Mouse (Mus musculus) forebrain, embryonic 12.5 days (tissue): ENCODE data around the gene Hs6st1. TPM values are rescaled to one million over a fixed set of nuclear protein-coding genes. Genes with fewer than 3 reads are reported as not detected.

ENCODE experiments used
- ATAC-seq: fragments of 200-750 bp; cut with Nextera tagmentation; 2 replicates; pipeline ENCODE4 v1.8.0; 2017; ENCODE audit warnings: moderate TSS enrichment; ENCODE audit not compliant: low FRiP score
- H3K27ac ChIP-seq: fragments of 300-500 bp; sonication (generic); 2 replicates; pipeline ENCODE4 v1.5.1; 2016; ENCODE audit warnings: mild to moderate bottlenecking
- H3K27me3 ChIP-seq: fragments of 300-500 bp; sonication (generic); 2 replicates; pipeline ENCODE4 v1.6.1; 2016; ENCODE audit warnings: mild to moderate bottlenecking
- H3K36me3 ChIP-seq: fragments of 300-500 bp; sonication (generic); replicated peaks from 2 replicates; pipeline ENCODE4 v1.6.1; 2016; ENCODE audit warnings: mild to moderate bottlenecking
- H3K4me1 ChIP-seq: fragments of 300-500 bp; sonication (generic); 2 replicates; pipeline ENCODE4 v1.6.1; 2016
- H3K4me2 ChIP-seq: fragments of 300-500 bp; sonication (generic); 2 replicates; pipeline ENCODE4 v1.6.1; 2016; ENCODE audit warnings: mild to moderate bottlenecking, moderate library complexity
- H3K4me3 ChIP-seq: fragments of 300-500 bp; sonication (generic); replicated peaks from 2 replicates; pipeline ENCODE4 v1.5.1; 2016; ENCODE audit warnings: mild to moderate bottlenecking
- H3K9ac ChIP-seq: fragments of 300-500 bp; sonication (generic); 2 replicates; pipeline ENCODE4 v1.6.1; 2016; ENCODE audit warnings: mild to moderate bottlenecking
- H3K9me3 ChIP-seq: fragments of 300-500 bp; sonication (generic); 2 replicates; pipeline ENCODE4 v1.6.1; 2016
- WGBS: fragments of 180-500 bp; shearing (Covaris S2); methylation state at CpG from one replicate; pipeline ENCODE4 v1.1.7; 2016; 5-methylcytosine and 5-hydroxymethylcytosine counted together
- polyA plus RNA-seq: library from polyadenylated mRNA; unstranded; fragments of >200 nt; fragmentation: Nextera tagmentation; extraction: Ambion mirVana; gene quantifications from 2 replicates; pipeline ENCODE4 v1.2.1, GENCODE M21; 2016

The Hs6st1 gene
- polyA plus RNA-seq, 1 experiment from 2014 or later = 8.4 TPM

DNA sequence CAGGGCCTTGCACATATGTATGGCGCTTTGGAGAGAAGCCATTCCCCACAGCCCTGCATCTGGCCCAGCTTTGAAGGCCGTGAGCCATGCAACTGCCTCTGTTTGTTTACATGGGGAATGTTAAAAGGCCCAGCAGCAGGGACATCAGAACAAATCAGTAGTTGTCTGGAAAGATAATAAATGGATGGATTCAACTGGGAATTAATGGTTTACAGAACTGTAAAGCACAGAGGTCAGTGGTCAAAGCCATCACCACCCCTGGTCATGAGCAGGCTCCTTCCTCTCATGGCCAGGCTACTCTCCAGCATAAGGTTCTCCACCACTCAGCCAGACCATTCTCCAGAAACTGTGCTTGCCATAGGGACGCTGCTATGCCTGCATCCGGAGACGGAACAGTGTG lies 7.5 kb downstream of the Hs6st1 start:
- H3K36me3 ChIP-seq = peaks cover 15% of the 10 kb centered on the region
- peaks cover 66% of the 10 kb centered on the region for H3K4me1 ChIP-seq
- no peak overlapping the region for H3K9ac ChIP-seq
- no peaks in the 10 kb centered on the region for H3K9me3 ChIP-seq
- no peaks in the 10 kb centered on the region for H3K27me3 ChIP-seq
- H3K27ac ChIP-seq = no peak overlapping the region
- WGBS = 91% methylated on average over 5 of the region's 5 CpGs
- no peak for ATAC-seq
- no peak overlapping the region for H3K4me3 ChIP-seq
- H3K4me2 ChIP-seq = no peak overlapping the region

DNA sequence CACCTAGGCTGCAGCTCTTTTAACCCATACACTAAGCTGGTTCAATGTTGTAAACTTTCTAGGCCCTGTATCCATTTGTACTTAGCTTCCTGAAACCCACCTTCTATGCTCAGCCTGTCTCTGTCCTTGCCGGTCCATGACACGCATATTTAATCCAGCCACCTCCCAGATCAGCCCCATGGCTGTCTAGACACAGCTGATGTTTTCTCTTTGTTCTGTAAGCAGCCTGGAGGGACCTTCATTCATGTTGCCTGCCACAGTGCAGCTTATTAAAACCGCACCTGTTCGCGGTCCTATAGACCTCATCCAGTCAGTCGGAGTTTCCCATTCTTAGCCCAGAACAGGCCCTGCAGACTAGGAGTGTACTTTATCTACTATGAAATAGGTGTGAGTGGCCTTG lies 8.9 kb downstream of the Hs6st1 start:
- H3K27ac ChIP-seq = no peak overlapping the region
- peak; percentile 55; the same call in 1 of the 2 replicates for ATAC-seq
- 53% methylated on average over 6 of the region's 6 CpGs for WGBS
- H3K27me3 ChIP-seq = no peaks in the 10 kb centered on the region
- no peaks in the 10 kb centered on the region for H3K9me3 ChIP-seq
- H3K9ac ChIP-seq = no peak overlapping the region
- H3K36me3 ChIP-seq = peaks cover 23% of the 10 kb centered on the region
- peaks cover 55% of the 10 kb centered on the region for H3K4me1 ChIP-seq
- no peak overlapping the region for H3K4me3 ChIP-seq
- H3K4me2 ChIP-seq = no peak overlapping the region

DNA sequence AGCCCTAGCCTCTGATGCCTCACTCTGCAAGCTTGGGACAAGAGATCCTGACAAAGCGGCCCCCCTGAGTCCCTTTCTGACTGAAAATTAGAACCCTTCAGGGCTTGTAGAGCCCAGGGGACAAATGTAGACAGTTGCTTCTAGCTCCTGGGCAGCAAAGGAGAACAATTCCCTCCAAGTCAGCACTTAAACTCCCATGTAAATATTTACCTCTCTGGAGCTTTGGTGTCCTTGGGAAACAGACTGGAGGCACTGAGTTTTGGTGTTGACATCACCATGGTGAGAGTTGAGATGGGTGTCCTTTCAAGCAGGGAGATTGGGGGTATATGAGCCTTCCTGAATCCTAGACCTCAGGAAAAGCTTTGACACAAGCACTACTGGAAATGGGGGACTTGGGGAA lies 10.1 kb downstream of the Hs6st1 start:
- Histone ChIP-seq H3K4me2 (no peak overlapping the region), H3K4me1 (peaks cover 43% of the 10 kb centered on the region), H3K4me3 (no peak overlapping the region), H3K9me3 (no peaks in the 10 kb centered on the region), H3K27me3 (no peaks in the 10 kb centered on the region), H3K36me3 (peaks cover 33% of the 10 kb centered on the region), H3K9ac (no peak overlapping the region), H3K27ac (no peak overlapping the region)
- WGBS = 91% methylated on average over 1 of the region's 1 CpGs
- ATAC-seq = no peak

DNA sequence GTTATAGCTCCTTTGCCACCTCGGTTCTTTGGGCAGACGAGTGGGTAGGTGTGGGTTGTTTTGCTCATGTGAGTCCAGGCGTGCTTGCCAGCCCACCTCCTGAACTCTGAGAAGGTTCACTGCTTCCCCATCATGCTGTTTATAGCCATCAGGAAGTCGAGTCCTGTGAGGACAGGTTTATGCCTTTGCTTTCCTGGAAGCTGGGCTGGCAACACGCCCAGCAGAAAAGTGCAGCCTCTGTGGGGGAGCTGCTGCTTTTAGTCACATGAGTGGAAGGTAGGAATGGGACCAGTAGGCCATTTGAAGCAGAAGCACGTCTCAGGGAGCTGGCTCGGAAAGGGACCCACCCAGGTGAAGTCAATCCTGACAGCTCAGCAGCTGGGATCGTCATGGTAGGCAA lies 11.5 kb downstream of the Hs6st1 start:
- no peak overlapping the region for H3K9ac ChIP-seq
- H3K9me3 ChIP-seq = no peaks in the 10 kb centered on the region
- H3K4me1 ChIP-seq = peaks cover 37% of the 10 kb centered on the region
- ATAC-seq = no peak
- H3K4me3 ChIP-seq = no peak overlapping the region
- no peaks in the 10 kb centered on the region for H3K27me3 ChIP-seq
- 92% methylated on average over 8 of the region's 8 CpGs for WGBS
- H3K4me2 ChIP-seq = no peak overlapping the region
- peaks cover 43% of the 10 kb centered on the region for H3K36me3 ChIP-seq
- no peak overlapping the region for H3K27ac ChIP-seq

DNA sequence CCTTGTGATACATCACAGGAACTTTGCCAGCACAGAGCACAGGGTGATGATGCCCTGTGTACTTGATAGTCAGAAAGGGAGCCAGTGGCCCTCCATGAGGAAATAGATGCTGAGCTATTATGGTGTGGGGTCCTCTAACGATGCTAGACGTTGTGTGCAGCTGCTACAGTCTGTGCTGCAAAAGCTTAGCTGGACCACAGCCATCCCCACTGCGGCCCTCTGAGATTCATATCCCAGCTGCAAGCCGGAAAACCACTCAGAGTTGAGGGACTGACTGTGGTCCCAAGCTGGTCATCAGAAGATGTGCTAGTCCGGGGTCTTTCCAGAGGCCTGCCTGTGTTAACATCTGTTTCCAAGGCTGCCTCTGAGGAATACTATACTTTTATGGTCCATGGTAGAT lies 12.8 kb downstream of the Hs6st1 start:
- Histone ChIP-seq H3K27me3 (no peaks in the 10 kb centered on the region), H3K9me3 (peaks cover 2% of the 10 kb centered on the region; the same call in 1 of the 2 replicates), H3K4me2 (no peak overlapping the region), H3K9ac (no peak overlapping the region), H3K4me3 (no peak overlapping the region), H3K36me3 (peaks cover 49% of the 10 kb centered on the region), H3K27ac (no peak overlapping the region), H3K4me1 (peaks cover 26% of the 10 kb centered on the region)
- no peak for ATAC-seq
- 91% methylated on average over 5 of the region's 5 CpGs for WGBS

DNA sequence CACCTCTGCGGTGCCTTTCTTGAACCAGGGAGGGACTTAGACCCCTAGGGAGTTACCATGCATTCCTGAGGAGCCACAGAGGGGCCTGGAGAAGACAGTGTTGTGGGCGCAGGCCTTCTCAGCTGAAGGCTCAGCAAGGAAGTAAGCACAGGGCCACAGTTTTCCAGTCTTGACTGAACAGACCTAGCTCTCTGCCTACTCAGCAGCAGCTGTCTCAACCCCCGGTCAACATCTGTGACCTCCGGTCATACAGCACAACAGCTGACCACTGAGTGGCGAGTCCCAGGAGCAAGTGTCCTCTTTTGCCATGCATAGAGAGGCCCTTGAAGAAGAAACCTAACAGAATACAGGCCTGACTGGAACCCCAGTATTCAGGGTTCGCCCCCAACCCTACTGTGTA lies 14.0 kb downstream of the Hs6st1 start:
- ATAC-seq = no peak
- Histone ChIP-seq H3K4me2 (no peak overlapping the region), H3K4me3 (no peak overlapping the region), H3K36me3 (peaks cover 57% of the 10 kb centered on the region), H3K27ac (no peak overlapping the region), H3K4me1 (peaks cover 14% of the 10 kb centered on the region), H3K9ac (no peak overlapping the region), H3K27me3 (no peaks in the 10 kb centered on the region), H3K9me3 (peaks cover 2% of the 10 kb centered on the region; the same call in 1 of the 2 replicates)
- 93% methylated on average over 6 of the region's 6 CpGs for WGBS

DNA sequence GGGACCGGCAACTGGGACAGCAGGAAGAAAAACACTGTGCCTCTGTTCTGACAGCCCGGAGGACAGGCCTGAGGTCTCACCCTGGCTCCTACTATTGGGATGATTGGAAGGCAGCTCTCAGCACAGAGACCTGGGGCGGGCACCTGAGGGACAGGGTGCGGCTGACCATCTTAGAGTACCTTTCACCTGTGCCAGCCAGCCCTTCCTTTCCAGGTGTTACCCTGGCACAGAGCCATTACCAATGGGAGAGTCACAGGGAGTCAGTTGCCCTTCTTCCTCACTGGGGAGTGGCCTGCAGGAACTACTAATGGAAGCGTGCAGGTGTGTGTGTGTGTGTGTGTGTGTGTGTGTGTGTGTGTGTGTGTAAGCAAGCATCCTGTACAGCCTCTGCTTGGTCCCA lies 15.4 kb downstream of the Hs6st1 start:
- Histone ChIP-seq H3K4me3 (no peak overlapping the region), H3K4me1 (peaks cover 17% of the 10 kb centered on the region), H3K4me2 (no peak overlapping the region), H3K36me3 (peaks cover 52% of the 10 kb centered on the region), H3K9me3 (peaks cover 2% of the 10 kb centered on the region; the same call in 1 of the 2 replicates), H3K9ac (no peak overlapping the region), H3K27ac (no peak overlapping the region), H3K27me3 (no peaks in the 10 kb centered on the region)
- WGBS = 95% methylated on average over 5 of the region's 5 CpGs
- no peak for ATAC-seq

DNA sequence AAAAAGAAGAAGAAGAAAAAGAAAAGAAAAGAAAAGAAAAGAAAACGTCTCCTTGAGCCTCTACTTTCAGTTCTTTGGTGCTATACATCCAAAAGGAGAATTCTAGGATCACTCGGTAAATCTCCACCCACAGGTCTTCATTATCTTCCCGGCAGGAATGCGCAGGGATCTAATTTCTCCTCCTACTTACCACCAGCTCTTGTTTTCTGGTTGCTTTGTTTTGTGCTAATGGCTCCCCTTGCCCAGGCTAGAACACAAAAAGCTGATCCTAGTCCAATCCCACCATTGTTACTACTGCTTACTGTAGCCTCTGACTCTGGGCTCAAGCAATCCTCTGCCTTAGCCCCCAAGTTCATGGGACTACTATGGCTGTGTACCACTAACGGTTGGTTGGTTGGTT lies 16.9 kb downstream of the Hs6st1 start:
- peaks cover 32% of the 10 kb centered on the region for H3K4me1 ChIP-seq
- H3K36me3 ChIP-seq = peaks cover 46% of the 10 kb centered on the region
- no peak overlapping the region for H3K4me2 ChIP-seq
- no peak overlapping the region for H3K27ac ChIP-seq
- no peak overlapping the region for H3K4me3 ChIP-seq
- no peaks in the 10 kb centered on the region for H3K27me3 ChIP-seq
- no peak for ATAC-seq
- 92% methylated on average over 5 of the region's 5 CpGs for WGBS
- H3K9ac ChIP-seq = no peak overlapping the region
- H3K9me3 ChIP-seq = peaks cover 2% of the 10 kb centered on the region; the same call in 1 of the 2 replicates

DNA sequence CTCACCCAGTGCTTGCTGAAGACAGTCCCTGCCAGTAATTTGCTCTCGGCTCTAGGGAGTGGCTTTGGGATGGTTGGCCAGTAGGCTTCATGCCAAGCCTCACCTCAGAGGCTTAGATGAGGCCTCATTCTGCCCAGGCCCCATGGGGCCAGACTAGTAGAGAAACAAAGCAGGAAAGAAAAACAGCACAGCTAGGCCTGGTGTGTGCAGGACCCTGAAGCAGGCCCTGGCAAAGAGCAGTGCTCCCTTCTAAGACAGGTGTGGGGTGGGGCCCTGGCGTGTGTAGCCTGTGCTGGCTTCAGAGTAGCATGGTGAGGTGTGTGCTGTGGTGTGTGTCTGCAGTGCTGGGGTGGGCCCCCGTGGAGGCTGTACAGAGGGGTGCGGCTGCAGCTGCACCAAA lies 20.2 kb downstream of the Hs6st1 start:
- no peak overlapping the region for H3K9ac ChIP-seq

DNA sequence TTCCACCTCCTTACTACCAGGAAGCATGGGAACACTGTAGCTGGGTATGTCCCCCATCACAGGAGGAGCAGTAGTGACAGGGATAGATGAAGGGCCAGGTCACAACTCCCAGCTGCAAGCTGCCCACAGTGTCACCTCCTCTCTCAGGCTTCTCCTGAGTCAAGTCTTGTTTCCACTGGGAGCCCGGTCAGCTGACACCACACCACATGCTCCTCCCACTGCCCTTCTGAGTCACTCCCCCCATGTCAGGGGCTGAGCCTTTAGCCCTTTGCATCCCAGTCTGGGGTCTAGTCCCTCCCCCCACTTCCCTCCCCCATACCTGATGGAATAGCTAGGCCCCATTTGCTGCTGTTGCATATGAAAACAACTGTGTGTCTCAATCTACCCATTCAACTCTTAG lies 21.3 kb downstream of the Hs6st1 start:
- Histone ChIP-seq H3K27ac (no peak overlapping the region), H3K9me3 (peaks cover 2% of the 10 kb centered on the region; the same call in 1 of the 2 replicates), H3K9ac (no peak overlapping the region), H3K4me1 (peaks cover 40% of the 10 kb centered on the region), H3K4me3 (no peak overlapping the region), H3K27me3 (no peaks in the 10 kb centered on the region), H3K4me2 (no peak overlapping the region), H3K36me3 (peaks cover 29% of the 10 kb centered on the region)
- WGBS = 54% methylated on average over 1 of the region's 1 CpGs
- ATAC-seq = no peak

More for the DNA sequence above, 20.2 kb downstream of the Hs6st1 start:
- ATAC-seq = peak; percentile 53; the same call in 1 of the 2 replicates
- Histone ChIP-seq H3K4me1 (peaks cover 40% of the 10 kb centered on the region), H3K9me3 (peaks cover 2% of the 10 kb centered on the region; the same call in 1 of the 2 replicates), H3K4me2 (no peak overlapping the region), H3K27ac (peak overlapping the region; percentile 39), H3K36me3 (peaks cover 28% of the 10 kb centered on the region), H3K4me3 (no peak overlapping the region), H3K27me3 (no peaks in the 10 kb centered on the region)
- WGBS = 59% methylated on average over 4 of the region's 4 CpGs

DNA sequence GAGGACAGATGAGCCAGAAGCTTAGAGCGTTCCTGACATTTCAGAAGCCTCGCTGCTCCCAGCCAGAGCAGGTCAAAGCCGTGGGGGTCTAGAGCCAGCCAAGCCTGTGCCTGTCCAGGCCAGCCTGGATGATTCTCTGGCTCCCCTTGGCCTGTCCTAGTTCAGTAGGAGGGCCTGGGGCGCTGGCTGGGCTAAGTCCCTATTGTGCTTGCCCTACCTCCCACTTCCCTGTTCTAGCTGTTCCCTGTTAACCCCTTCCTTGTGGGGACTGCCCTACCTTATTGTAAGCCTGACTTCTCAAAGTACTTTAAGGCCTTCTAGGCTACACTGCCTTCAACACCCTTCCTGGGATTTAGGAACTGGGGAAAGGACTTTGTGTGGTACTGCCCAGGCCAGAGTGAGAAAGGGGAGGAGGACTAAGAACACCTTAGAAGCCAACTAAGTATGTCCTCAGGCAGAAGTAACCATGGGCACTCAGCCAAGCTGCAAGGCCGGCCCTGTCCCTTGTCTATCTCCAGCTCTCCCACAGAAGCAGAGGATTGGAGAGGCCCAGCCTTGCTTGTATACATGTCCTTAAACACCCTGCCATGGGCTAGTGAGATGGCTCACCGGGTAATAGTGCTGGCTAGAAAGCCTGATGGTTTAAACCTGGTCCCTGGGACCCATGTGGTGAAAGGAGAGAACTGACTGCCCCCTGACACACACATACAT lies 22.0 kb downstream of the Hs6st1 start:
- Histone ChIP-seq H3K36me3 (peaks cover 30% of the 10 kb centered on the region), H3K4me3 (no peak overlapping the region), H3K4me2 (no peak overlapping the region), H3K27ac (no peak overlapping the region), H3K4me1 (peaks cover 40% of the 10 kb centered on the region), H3K9ac (no peak overlapping the region), H3K27me3 (no peaks in the 10 kb centered on the region), H3K9me3 (peaks cover 2% of the 10 kb centered on the region; the same call in 1 of the 2 replicates)
- no peak for ATAC-seq
- 70% methylated on average over 6 of the region's 6 CpGs for WGBS

DNA sequence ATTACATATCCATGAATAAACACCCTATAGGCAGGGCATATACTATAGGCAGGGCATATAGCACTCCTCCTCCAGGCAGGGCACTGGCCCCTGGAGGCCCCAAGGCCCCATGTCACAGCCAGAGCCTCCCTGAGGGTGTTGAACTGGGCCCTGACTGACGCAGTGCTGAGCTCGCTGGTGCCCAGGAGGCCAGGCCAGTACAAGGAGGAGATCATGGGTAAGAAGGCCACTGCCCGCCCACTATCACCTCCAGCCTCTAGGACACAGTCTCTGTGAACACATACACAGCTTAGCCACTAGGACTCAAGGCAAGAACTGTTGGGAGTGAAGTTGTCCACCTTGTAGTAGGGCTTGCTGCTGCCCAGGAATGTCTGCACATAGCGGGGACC lies 22.5 kb downstream of the Hs6st1 start:
- no peak overlapping the region for H3K4me2 ChIP-seq
- H3K4me3 ChIP-seq = no peak overlapping the region
- peaks cover 40% of the 10 kb centered on the region for H3K4me1 ChIP-seq
- WGBS = 85% methylated on average over 4 of the region's 4 CpGs
- no peaks in the 10 kb centered on the region for H3K27me3 ChIP-seq
- H3K36me3 ChIP-seq = peaks cover 30% of the 10 kb centered on the region
- H3K9ac ChIP-seq = no peak overlapping the region
- ATAC-seq = peak; percentile 28; the same call in 1 of the 2 replicates
- peaks cover 2% of the 10 kb centered on the region; the same call in 1 of the 2 replicates for H3K9me3 ChIP-seq
- H3K27ac ChIP-seq = no peak overlapping the region

DNA sequence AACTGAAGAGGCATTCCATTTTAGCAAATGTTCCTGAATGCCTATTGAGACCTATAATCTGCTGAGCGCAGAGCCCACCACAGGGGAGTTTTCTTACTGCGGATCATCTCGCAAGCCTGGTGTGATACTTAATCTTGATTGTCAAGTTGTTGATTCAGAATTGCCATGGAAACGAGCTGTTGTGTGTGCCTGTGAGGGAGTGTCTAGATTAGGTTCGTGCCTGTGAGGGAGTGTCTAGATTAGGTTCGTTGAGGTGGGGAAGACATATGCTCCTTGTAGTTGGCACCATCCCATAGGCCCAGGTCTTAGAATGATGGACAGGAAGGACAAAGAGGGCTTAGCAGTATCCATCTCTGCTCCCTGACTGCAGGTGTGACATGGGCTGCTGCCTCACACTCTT lies 23.0 kb downstream of the Hs6st1 start:
- Histone ChIP-seq H3K27me3 (no peaks in the 10 kb centered on the region), H3K36me3 (peaks cover 27% of the 10 kb centered on the region), H3K9ac (no peak overlapping the region), H3K4me1 (peaks cover 40% of the 10 kb centered on the region), H3K4me2 (no peak overlapping the region), H3K27ac (no peak overlapping the region), H3K9me3 (no peaks in the 10 kb centered on the region), H3K4me3 (no peak overlapping the region)
- 82% methylated on average over 6 of the region's 6 CpGs for WGBS
- no peak for ATAC-seq
